Mouse (Mus musculus) CH12.LX (cell line): ENCODE measurements around the gene Ap4s1. TPM values are rescaled to one million over a fixed set of nuclear protein-coding genes. Genes with fewer than 3 reads are reported as not detected.

Experiments
- DNase-seq: peaks from one replicate; pipeline ENCODE4 v3.0.0-alpha.2; 2013; ENCODE audit errors: extremely low read depth
- H3K27ac ChIP-seq: 2 replicates; pipeline ENCODE4 v1.5.1; 2012; ENCODE audit warnings: low read depth, mild to moderate bottlenecking, control low read depth, moderate library complexity; ENCODE audit not compliant: insufficient read depth
- H3K27me3 ChIP-seq: replicated peaks from 2 replicates; pipeline ENCODE3; 2012; ENCODE audit warnings: inconsistent platforms
- H3K36me3 ChIP-seq, 2 experiments: replicated peaks in 1 of 2; 2 replicates each; pipeline versions ENCODE3 to v1.6.1; 2012; ENCODE audit warnings: inconsistent platforms in 1 of 2, low read length in 1 of 2, mild to moderate bottlenecking in 1 of 2, mixed read lengths in 1 of 2, moderate library complexity in 1 of 2; ENCODE audit not compliant: control insufficient read depth in 1 of 2, insufficient read depth in 1 of 2
- H3K4me1 ChIP-seq, 2 experiments: 2 replicates each; pipeline ENCODE4 v1.6.1; 2012; ENCODE audit warnings: inconsistent platforms in 1 of 2, moderate library complexity in 1 of 2; ENCODE audit not compliant: insufficient read depth in 2 of 2, control insufficient read depth in 1 of 2
- H3K4me2 ChIP-seq: 2 replicates; pipeline ENCODE4 v1.6.1; 2012; ENCODE audit warnings: low read depth, mild to moderate bottlenecking, control low read depth; ENCODE audit not compliant: poor library complexity, insufficient read depth, severe bottlenecking
- H3K4me3 ChIP-seq, 3 experiments: fragments of 150-350 bp in 1 of 3; sonication (generic) in 1 of 3; replicated peaks in 1 of 3; 2 replicates each; pipeline versions ENCODE3 to v1.5.1; 2011 to 2012; ENCODE audit warnings: low read depth in 2 of 3, low read length in 2 of 3, mild to moderate bottlenecking in 2 of 3, moderate library complexity in 2 of 3, control low read depth in 1 of 3, improper control_type of control experiment in 1 of 3, inconsistent platforms in 1 of 3, mixed read lengths in 1 of 3; ENCODE audit not compliant: poor library complexity in 1 of 3
- H3K79me2 ChIP-seq: replicated peaks from 2 replicates; pipeline ENCODE4 v1.6.1; 2012; ENCODE audit warnings: mild to moderate bottlenecking, moderate library complexity; ENCODE audit not compliant: control insufficient read depth, poor library complexity, insufficient read depth, severe bottlenecking; ENCODE audit errors: extremely low read depth
- H3K9ac ChIP-seq: 2 replicates; pipeline ENCODE4 v1.6.1; 2012; ENCODE audit warnings: low read depth, mild to moderate bottlenecking, control low read depth, moderate library complexity; ENCODE audit not compliant: insufficient read depth
- H3K9me3 ChIP-seq: replicated peaks from 2 replicates; pipeline ENCODE3; 2012; ENCODE audit warnings: low read length, inconsistent platforms, mixed read lengths
- BHLHE40 ChIP-seq: IDR thresholded peaks from 2 replicates; pipeline ENCODE4 v1.6.1; 2011; ENCODE audit warnings: mild to moderate bottlenecking, low read depth, low read length, improper control_type of control experiment
- CHD1 ChIP-seq: IDR thresholded peaks from 2 replicates; pipeline ENCODE4 v1.6.1; 2012; ENCODE audit warnings: low read depth, low read length, improper control_type of control experiment, inconsistent platforms
- EP300 ChIP-seq: IDR thresholded peaks from 2 replicates; pipeline ENCODE4 v1.6.1; 2011; ENCODE audit warnings: low read length, improper control_type of control experiment
- ETS1 ChIP-seq: conservative IDR thresholded peaks from 2 replicates; pipeline ENCODE4 v1.6.1; 2012; ENCODE audit warnings: low read depth, mild to moderate bottlenecking, inconsistent platforms, low read length, improper control_type of control experiment, moderate library complexity
- HCFC1 ChIP-seq: IDR thresholded peaks from 2 replicates; pipeline ENCODE4 v1.6.1; 2012; ENCODE audit warnings: low read depth, mild to moderate bottlenecking, inconsistent platforms, low read length, improper control_type of control experiment
- JUN ChIP-seq: IDR thresholded peaks from 2 replicates; pipeline ENCODE4 v1.6.1; 2011; ENCODE audit warnings: low read depth, mild to moderate bottlenecking, low read length, improper control_type of control experiment, moderate library complexity; ENCODE audit not compliant: insufficient read depth
- JUND ChIP-seq: conservative IDR thresholded peaks from 2 replicates; pipeline ENCODE4 v1.6.1; 2011; ENCODE audit warnings: low read depth, low read length, improper control_type of control experiment
- KAT2A ChIP-seq: IDR thresholded peaks from 2 replicates; pipeline ENCODE4 v1.6.1; 2012; ENCODE audit warnings: low read length, improper control_type of control experiment, inconsistent platforms; ENCODE audit not compliant: insufficient replicate concordance
- MAX ChIP-seq: IDR thresholded peaks from 2 replicates; pipeline ENCODE4 v1.6.1; 2011; ENCODE audit warnings: low read length, improper control_type of control experiment
- MEF2A ChIP-seq: IDR thresholded peaks from 2 replicates; pipeline ENCODE4 v1.6.1; 2014; ENCODE audit warnings: low read depth, mild to moderate bottlenecking, inconsistent platforms, low read length, improper control_type of control experiment, borderline replicate concordance
- MXI1 ChIP-seq: IDR thresholded peaks from 2 replicates; pipeline ENCODE4 v1.6.1; 2011; ENCODE audit warnings: mild to moderate bottlenecking, low read depth, low read length, improper control_type of control experiment
- NRF1 ChIP-seq: IDR thresholded peaks from 2 replicates; pipeline ENCODE4 v1.6.1; 2014; ENCODE audit warnings: low read depth, mild to moderate bottlenecking, inconsistent platforms, low read length, improper control_type of control experiment, moderate library complexity
- PAX5 ChIP-seq: IDR thresholded peaks from 2 replicates; pipeline ENCODE4 v1.6.1; 2012; ENCODE audit warnings: low read length, inconsistent platforms, mixed read lengths
- POLR2AphosphoS2 ChIP-seq: IDR thresholded peaks from 2 replicates; pipeline ENCODE4 v1.6.1; 2011; ENCODE audit warnings: low read depth, low read length, improper control_type of control experiment
- RCOR1 ChIP-seq: conservative IDR thresholded peaks from 2 replicates; pipeline ENCODE4 v1.6.1; 2012; ENCODE audit warnings: low read depth, mild to moderate bottlenecking, inconsistent platforms, low read length, improper control_type of control experiment
- SIN3A ChIP-seq: IDR thresholded peaks from 2 replicates; pipeline ENCODE4 v1.6.1; 2012; ENCODE audit warnings: low read length, improper control_type of control experiment, inconsistent platforms
- SMC3 ChIP-seq: IDR thresholded peaks from 2 replicates; pipeline ENCODE4 v1.6.1; 2011; ENCODE audit warnings: low read depth, low read length, improper control_type of control experiment
- TBP ChIP-seq: conservative IDR thresholded peaks from 2 replicates; pipeline ENCODE4 v1.6.1; 2011; ENCODE audit warnings: low read depth, low read length, improper control_type of control experiment
- USF2 ChIP-seq: conservative IDR thresholded peaks from 2 replicates; pipeline ENCODE4 v1.6.1; 2011; ENCODE audit warnings: low read depth, low read length, improper control_type of control experiment
- ZC3H11A ChIP-seq: IDR thresholded peaks from 2 replicates; pipeline ENCODE4 v1.6.1; 2012; ENCODE audit warnings: low read depth, mild to moderate bottlenecking, inconsistent platforms, low read length, improper control_type of control experiment
- ZMIZ1 ChIP-seq: IDR thresholded peaks from 2 replicates; pipeline ENCODE4 v1.6.1; 2012; ENCODE audit warnings: low read depth, mild to moderate bottlenecking, inconsistent platforms, low read length, improper control_type of control experiment
- ZNF384 ChIP-seq: IDR thresholded peaks from 2 replicates; pipeline ENCODE4 v1.6.1; 2012; ENCODE audit warnings: low read depth, low read length, improper control_type of control experiment, inconsistent platforms
- dilution Hi-C: fragments of 300-500 bp; cut with MboI; formaldehyde crosslinking; loops from 2 replicates; pipeline ENCODE4 v1.14.3; 2020; ENCODE audit warnings: low sequenced_read_pairs; ENCODE audit not compliant: extremely low pct_unique_long_range_greater_than_20kb, extremely low pct_ligation_motif_present
- in situ Hi-C: fragments of 300-500 bp; cut with MboI; formaldehyde crosslinking; loops from 3 replicates; pipeline ENCODE4 v1.14.3; 2019; ENCODE audit warnings: low sequenced_read_pairs, low pct_ligation_motif_present, low pct_unique_long_range_greater_than_20kb, mixed read lengths
- polyA plus RNA-seq: library from polyadenylated mRNA; unstranded; fragments of >175 nt; gene quantifications from 2 replicates; pipeline ENCODE4 v1.2.1, GENCODE M21; 2012; ENCODE audit warnings: low read depth; ENCODE audit not compliant: insufficient read length
- total RNA-seq, 2 experiments: library from RNA; depleted of rRNA; stranded (reverse); fragments of 300-350 nt in 1 of 2; fragments of >200 nt in 1 of 2; gene quantifications; 2 replicates each; pipeline ENCODE4 v1.2.3; 2012 to 2014

Gene Ap4s1
- total and polyA plus RNA-seq, 3 experiments: 11.0 to 32.4 (median 20.5) TPM

DNA sequence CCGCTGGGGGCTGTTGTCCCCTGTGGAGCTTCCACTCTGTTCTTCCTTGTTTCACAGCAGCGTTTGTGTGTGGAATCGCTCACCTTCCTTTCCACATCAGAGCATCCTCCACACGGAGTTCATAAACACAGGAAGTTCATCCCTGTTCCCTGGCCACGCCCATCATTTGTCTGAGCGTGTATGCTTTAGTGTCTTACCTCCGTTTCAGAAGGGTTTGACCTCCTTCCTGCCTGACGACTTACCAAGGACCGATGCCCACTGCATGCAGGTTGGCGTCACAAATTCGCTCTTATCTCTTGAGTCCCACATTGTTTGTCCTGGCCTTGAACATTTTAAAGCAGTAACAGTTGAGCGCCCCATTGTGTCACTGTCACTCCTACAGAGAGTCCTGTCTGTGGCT lies 14.9 kb downstream of the Ap4s1 start:
- H3K27ac ChIP-seq: no peak overlapping the region
- DNase-seq: no peak
- H3K36me3 ChIP-seq: peaks cover 0 to 6% of the 10 kb centered on the region in 2 experiments
- in situ Hi-C loops: no loop called here
- no peaks in the 10 kb centered on the region for H3K79me2 ChIP-seq
- TF ChIP-seq MAX (no peak), ZMIZ1 (no peak), EP300 (no peak), RCOR1 (no peak), SIN3A (no peak), KAT2A (no peak), SMC3 (no peak), POLR2AphosphoS2 (no peak), JUND (no peak), PAX5 (no peak)
- H3K4me1 ChIP-seq: peaks cover 9 to 19% of the 10 kb centered on the region in 2 experiments; a peak in 3 of 4 replicates
- no peaks in the 10 kb centered on the region for H3K27me3 ChIP-seq
- H3K4me3 ChIP-seq: no peak overlapping the region
- dilution Hi-C loops: no loop called here
- H3K9me3 ChIP-seq: peaks cover 4% of the 10 kb centered on the region
- no peak overlapping the region for H3K4me2 ChIP-seq
- H3K9ac ChIP-seq: no peak overlapping the region

DNA sequence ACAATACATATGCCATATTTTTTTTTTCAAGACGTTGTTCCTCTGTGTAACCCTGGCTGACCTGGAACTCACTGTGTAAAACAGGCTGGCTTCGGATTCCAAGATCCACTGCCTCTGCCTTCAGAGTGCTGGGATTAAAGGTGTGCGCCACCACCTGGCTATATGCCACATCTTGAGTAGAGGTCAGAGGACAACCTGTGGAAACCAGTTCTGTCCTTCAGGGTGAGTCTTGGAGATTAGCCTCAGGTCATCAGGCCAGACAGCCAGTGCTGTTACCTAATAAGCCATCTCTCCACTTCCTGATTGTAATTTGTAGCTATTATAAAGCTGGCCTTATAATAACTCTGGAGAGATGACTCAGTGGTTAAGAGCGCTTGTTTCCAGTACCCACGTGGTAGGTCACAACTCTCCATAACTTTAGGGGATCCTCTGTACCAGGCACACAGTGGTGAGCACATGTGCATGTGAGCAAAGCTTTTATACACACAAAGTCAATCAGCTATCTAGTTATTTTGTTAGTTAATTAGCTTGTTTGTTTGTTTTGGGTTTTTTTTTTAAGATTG lies 15.9 kb downstream of the Ap4s1 start:
- H3K79me2 ChIP-seq: no peaks in the 10 kb centered on the region
- H3K4me3 ChIP-seq: no peak overlapping the region
- in situ Hi-C loops (no loop called here), dilution Hi-C loops (no loop called here)
- no peak for DNase-seq
- no peak overlapping the region for H3K9ac ChIP-seq
- H3K9me3 ChIP-seq: peaks cover 2% of the 10 kb centered on the region
- H3K27ac ChIP-seq: no peak overlapping the region
- TF ChIP-seq JUND (no peak), NRF1 (no peak), MAX (no peak), ETS1 (no peak), JUN (no peak), USF2 (no peak), ZC3H11A (no peak), MXI1 (no peak), TBP (no peak), ZNF384 (no peak), HCFC1 (no peak), POLR2AphosphoS2 (no peak), BHLHE40 (no peak), MEF2A (no peak), CHD1 (no peak)
- H3K4me1 ChIP-seq: peaks cover 9 to 19% of the 10 kb centered on the region in 2 experiments; a peak in 3 of 4 replicates
- no peaks in the 10 kb centered on the region for H3K27me3 ChIP-seq
- no peak overlapping the region for H3K4me2 ChIP-seq
- peaks cover 0 to 6% of the 10 kb centered on the region in 2 experiments for H3K36me3 ChIP-seq
